Mouse (Mus musculus) T-cell, adult 2 months (primary cell): ENCODE data around the gene Ccr9.
"Not testable (repeated sequence)": the region's sequence is repeated elsewhere in the genome, so short reads cannot be mapped to it uniquely, and the experiment has no call there.

ENCODE experiments used
- DNase-seq: peaks from one replicate; pipeline ENCODE4 v3.0.0; 2022; ENCODE audit warnings: low spot score

Gene Ccr9

DNA sequence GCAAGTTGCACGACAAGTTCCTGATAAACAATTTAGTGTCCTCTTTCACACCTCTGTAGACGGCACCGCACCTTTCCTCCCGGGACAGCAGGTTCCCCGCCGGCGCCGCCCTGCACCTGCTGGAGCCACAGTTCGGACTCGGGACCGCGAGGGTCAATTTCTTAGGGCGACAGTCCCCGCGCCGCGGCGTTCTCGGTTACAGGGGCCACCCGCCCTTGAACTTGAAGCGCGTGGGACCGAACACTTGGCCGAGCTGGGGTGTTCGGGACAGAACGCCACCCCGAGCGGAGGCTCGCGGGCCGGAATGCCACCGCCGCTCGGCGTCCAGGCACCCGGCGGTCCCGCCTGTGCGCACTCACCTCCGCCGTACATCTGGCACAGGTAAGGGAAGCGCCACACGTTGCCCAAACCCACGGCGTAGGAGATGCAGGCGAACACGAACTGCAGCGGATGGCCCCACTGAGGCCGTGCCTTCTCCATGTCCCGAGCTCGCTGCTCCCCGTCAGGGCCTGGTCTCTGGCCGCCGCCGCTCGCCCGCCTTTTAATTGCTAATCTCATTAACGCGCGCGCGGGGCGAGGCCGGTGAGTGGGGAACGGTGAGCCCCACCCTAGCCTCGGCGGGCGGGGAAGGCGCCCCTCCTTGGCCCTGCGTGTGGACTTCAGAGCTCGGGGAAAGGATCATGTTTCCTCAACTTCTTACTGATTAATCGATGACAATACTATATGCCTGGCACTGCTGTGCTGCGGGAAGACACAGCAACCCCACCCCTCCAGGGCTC, at the start of gene Ccr9, which contains the start of gene Slc6a20a:
Gene Ccr9, plus strand, starts transcription at position 113 of the 779 bp plus-strand sequence.
Gene Slc6a20a, minus strand, starts transcription at position 559 of the 779 bp plus-strand sequence.
- DNase-seq: peak; percentile 18

DNA sequence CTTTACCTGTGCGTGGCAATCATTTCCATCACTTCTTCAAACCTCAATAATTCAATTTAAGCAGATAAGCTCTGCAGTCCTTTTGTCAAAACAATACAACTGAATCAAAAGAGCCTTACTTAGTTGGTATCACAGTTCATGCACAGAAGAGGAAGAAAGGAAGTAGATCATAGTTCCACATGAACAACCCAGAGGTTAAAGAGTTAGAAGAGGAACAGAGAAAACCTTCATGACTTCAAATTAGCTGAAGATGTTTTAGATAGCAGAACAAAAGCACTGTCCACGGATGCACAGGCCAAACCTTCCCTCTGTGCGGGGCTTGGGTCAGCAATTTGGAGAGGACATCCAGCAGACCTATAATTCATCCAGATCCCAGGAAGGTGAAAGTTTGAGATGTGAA, 46.6 kb upstream of the Ccr9 start:
- no peak for DNase-seq

- no peak for DNase-seq
Observed at GRCm38 (mm10) chr9:123632281-123632680, 46.0 kb upstream of the Ccr9 start, which contains the start of gene Slc6a20b. Slc6a20b (minus strand) TSS chr9:123632565.

DNA sequence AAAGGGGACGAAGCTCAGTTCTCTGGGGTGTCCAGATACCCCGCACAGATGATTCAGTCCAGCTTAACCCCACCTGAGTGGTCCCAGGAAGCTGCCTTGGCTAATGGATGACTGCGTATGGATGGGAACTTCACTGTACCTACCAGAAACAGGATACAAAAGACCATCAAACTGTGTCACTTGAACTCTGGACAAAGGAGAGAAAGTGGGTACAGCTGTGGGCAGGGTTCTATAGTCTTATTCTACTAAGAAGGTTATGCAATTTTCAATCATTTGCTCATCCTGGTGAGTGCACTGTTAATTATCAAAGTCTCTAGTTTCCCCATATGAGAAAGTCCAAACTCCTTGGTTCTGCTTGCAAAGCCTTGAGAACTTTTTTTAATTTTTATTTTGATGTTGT, 45.2 kb upstream of the Ccr9 start:
- no peak for DNase-seq

- DNase-seq: no peak
Observed at GRCm38 (mm10) chr9:123636771-123637170, 41.5 kb upstream of the Ccr9 start.

GRCm38 (mm10) chr9:123638231-123638630, 40.0 kb upstream of the Ccr9 start:
- DNase-seq: no peak

DNA sequence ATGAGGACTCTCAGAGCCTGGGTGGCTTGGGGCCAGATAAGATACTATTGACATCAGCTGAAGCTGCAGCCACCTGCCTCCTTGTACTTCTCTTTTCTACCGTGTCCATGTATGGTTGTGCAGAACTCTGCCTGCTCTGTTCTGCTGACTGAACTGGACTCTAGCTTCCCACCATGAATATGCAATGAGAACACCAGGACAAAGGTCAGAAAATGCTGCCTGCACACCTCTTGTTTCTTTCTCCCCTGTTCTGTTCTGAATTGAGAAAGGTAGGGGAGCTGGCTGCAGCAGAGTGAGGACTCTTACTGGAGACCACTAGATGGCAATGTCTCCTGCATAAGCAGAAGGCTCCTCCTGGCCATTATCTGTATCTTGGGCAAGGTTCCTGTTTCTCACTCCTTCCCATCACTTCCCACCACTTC, 39.6 kb upstream of the Ccr9 start:
- DNase-seq: no peak

DNA sequence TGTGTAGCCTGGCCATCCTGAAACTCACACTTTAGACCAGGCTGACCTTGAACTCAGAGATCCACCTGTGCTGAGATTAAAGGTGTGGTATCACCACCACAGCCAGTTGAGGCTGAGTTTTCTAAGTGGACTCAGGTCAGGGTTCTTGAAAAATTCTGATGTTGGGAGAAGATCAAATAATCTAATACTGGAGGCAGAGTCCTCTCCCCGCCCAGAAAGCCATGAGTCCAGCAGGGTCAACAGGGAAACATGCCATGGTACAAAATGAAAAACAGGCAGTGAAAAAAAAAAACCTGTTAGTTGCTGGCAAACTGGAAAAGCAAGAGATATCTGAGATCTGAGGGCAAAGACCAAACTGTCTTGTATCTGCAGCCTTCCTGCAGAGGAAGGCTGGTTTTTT, 38.1 kb upstream of the Ccr9 start:
- DNase-seq: no peak

- no peak for DNase-seq
Observed at GRCm38 (mm10) chr9:123649785-123650511, 28.3 kb upstream of the Ccr9 start.

DNA sequence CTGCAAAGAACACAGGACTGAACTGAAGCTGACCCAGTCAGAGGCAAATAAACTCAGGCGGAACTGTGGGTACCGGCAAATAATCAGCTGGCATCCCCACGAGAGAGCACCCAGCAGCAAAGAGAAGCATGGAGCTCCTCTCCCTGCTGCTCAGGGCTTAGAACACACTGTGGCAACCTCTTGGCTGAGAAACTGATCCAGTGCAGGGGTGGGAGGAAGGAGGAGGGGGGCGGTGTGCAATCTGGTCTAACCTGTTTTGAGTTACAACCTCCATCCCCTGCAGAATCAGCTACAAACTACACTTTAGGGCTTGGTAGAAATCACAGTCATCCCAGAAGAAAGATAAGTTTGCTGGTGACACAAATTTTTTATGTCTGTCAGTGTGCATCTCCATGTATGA, 26.9 kb upstream of the Ccr9 start:
- DNase-seq: no peak

GRCm38 (mm10) chr9:123657457-123657856, 20.8 kb upstream of the Ccr9 start:
- no peak for DNase-seq

DNA sequence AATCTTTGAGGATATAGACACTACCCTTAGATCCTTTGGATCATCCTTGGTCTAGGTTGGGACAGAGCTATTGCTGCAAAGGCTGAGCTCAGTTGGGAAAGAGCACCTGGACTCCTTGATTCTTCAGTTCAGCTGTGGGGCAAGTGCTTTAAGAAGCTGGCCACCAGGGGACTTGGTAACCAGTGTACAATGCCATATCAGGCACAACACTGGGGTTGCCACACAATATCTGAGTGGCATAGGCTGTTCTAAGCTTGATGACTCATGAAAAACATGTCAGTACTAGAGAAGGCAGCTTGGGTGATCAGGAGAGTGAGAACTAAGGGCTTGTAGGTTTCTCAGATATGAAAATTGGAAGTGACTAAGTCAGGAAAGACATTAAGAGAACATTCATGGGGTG, 19.3 kb upstream of the Ccr9 start:
- DNase-seq: no peak

DNA sequence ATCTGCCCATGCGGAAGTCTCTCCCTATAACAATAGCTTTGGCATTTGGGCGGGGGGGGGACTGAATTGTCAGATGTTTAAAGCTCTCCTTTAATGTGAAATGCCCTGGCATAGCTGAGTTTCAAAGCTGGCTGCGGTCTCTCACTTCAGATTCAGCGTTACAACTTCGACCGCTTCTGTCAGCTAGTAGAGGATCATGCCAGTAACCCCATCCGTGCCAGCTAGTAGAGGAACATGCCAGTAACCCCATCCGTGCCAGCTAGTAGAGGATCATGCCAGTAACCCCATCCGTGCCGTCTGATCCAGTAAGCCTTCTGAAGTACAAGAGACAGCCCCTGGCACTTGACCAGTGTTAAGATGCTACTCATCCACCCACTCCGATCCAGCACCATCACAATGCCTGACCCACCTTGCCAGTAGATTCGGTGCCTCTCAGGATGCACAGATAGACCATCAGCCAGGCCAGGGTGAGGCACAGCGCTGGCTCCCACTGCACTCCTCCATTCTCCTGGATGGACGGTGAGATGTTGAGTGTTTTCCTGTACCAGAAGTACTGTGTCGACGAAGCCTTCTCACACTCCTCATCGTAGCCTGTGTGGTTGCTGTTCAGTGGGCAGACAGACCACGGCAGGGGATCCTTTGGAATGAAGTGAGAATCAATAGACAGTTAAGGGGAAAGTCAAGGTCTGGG, 18.1 kb upstream of the Ccr9 start:
- not testable (repeated sequence) for DNase-seq

GRCm38 (mm10) chr9:123665645-123666044, 12.6 kb upstream of the Ccr9 start:
- peak; percentile 46 for DNase-seq

GRCm38 (mm10) chr9:123679198-123679597, 959 bp downstream of the Ccr9 start:
- DNase-seq: no peak

DNA sequence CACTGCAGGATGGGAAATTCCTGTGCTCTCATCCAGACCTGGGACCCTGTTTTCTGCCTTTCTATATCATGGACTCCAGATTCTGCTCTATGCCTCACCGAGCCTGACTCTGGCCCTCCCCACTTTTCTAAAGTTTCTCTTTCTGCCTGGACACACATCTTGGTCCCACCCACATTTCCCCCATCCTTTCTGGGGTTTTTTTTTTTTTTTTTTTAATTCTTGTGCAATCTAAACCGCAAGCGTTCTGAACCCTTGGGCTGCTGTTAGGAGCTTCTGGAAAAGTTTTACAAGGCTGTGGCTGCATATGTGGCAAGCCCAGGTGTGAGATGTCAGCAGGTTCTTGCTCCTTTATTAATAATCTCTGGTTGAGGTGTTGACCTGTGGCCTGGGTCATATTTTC, 5.5 kb downstream of the Ccr9 start:
- no peak for DNase-seq

GRCm38 (mm10) chr9:123686206-123686605, 8.0 kb downstream of the Ccr9 start:
- DNase-seq: no peak

DNA sequence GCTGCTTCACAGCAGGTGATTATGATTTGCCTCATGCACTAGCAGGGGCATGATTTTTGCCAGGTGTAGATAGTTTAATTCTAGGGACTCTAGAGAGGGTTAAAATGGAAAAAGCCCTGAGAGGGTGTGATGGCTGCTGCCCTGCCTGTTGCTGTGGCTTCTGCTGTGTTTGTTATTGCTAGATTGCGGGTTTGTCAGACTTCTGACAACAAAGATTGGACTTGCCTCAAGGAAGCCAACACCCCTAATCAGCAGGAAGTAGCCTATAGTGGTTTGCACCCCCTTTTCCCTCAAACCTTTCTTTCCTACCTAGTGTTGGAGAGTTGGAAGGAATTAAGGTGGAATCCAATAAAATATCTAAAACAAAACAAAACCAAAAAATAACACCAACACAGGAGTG, 10.0 kb downstream of the Ccr9 start:
- no peak for DNase-seq

DNA sequence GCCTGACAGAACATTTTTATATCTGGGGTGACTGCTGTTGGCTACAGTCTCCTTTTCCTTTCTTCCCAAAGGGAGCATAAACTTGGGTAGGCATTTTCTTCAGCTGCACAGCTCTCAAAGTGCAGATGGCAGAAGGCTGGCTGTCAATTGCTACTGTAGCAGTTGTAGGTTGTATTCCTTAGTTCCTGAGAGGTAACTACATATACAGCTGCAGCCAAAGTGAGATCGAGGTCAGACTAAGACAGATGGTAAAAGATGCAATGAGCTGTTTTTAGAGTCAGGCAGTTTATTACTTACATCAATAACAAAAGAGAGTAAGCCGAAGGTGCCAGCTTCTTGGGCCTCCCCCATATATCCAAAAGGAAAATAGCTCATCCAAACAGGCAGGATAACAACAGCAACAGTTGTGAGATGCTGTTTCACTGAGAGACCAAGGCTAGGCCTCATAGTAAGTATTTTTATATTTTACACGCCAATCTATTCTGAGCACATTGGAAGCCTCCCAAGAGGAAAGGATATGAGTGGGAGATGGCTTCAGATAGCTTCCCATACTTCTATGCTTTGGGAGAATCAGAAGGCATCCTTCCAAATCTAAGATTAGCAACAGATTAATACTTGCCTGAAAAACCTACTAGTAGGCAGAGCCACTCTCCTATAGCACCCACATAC, 17.5 kb downstream of the Ccr9 start:
- DNase-seq: no peak

GRCm38 (mm10) chr9:123701822-123702221, 23.6 kb downstream of the Ccr9 start:
- no peak for DNase-seq

- DNase-seq: no peak
Observed at GRCm38 (mm10) chr9:123709226-123709625, 31.0 kb downstream of the Ccr9 start.

GRCm38 (mm10) chr9:123713111-123713510, 34.9 kb downstream of the Ccr9 start:
- peak; percentile 19 for DNase-seq
